Mouse (Mus musculus) ES-Bruce4 (cell line): ENCODE measurements around the gene Ttc25. TPM values are rescaled to one million over a fixed set of nuclear protein-coding genes. Genes with fewer than 3 reads are reported as not detected.

ENCODE experiments used
- H3K27ac ChIP-seq: 2 replicates; pipeline ENCODE4 v1.5.1; 2012; ENCODE audit warnings: low read length, inconsistent platforms; ENCODE audit not compliant: insufficient read depth
- H3K27me3 ChIP-seq: 2 replicates; pipeline ENCODE4 v1.6.1; 2012; ENCODE audit warnings: mild to moderate bottlenecking, low read length, inconsistent platforms; ENCODE audit not compliant: control insufficient read depth, poor library complexity, insufficient read depth, severe bottlenecking
- H3K36me3 ChIP-seq: 2 replicates; pipeline ENCODE4 v1.6.1; 2012; ENCODE audit warnings: inconsistent platforms, mild to moderate bottlenecking, low read length, moderate library complexity; ENCODE audit not compliant: control insufficient read depth, poor library complexity, insufficient read depth, severe bottlenecking
- H3K4me1 ChIP-seq: one replicate; pipeline ENCODE4 v1.8.1; 2011; ENCODE audit warnings: low read length; ENCODE audit not compliant: control insufficient read depth, insufficient read depth
- H3K4me3 ChIP-seq: 2 replicates; pipeline ENCODE4 v1.5.1; 2011; ENCODE audit warnings: low read depth, mild to moderate bottlenecking, low read length
- H3K9ac ChIP-seq: 2 replicates; pipeline ENCODE4 v1.6.1; 2012; ENCODE audit warnings: low read depth, mild to moderate bottlenecking, inconsistent platforms; ENCODE audit not compliant: poor library complexity, severe bottlenecking
- H3K9me3 ChIP-seq: replicated peaks from 2 replicates; pipeline ENCODE4 v1.6.1; 2012; ENCODE audit warnings: mild to moderate bottlenecking, low read length, inconsistent platforms; ENCODE audit not compliant: control insufficient read depth, poor library complexity, insufficient read depth, severe bottlenecking
- CTCF ChIP-seq: IDR thresholded peaks from one replicate; pipeline ENCODE4 v1.8.1; 2011; ENCODE audit warnings: low read depth, low read length
- EP300 ChIP-seq: IDR thresholded peaks from 2 replicates; pipeline ENCODE4 v1.6.1; 2011; ENCODE audit warnings: low read depth, low read length; ENCODE audit not compliant: insufficient read depth
- POLR2A ChIP-seq: IDR thresholded peaks from one replicate; pipeline ENCODE4 v1.8.1; 2011; ENCODE audit warnings: low read length; ENCODE audit not compliant: insufficient read depth
- polyA plus RNA-seq: library from polyadenylated mRNA; stranded (reverse); fragments of >200 nt; gene quantifications from 2 replicates; pipeline ENCODE4 v1.2.4, GENCODE M21; 2011; ENCODE audit warnings: low read depth; ENCODE audit not compliant: missing spikeins, insufficient read depth, insufficient read length

Gene Ttc25
- 2.5 and 3.4 TPM in 2 replicates for polyA plus RNA-seq

DNA sequence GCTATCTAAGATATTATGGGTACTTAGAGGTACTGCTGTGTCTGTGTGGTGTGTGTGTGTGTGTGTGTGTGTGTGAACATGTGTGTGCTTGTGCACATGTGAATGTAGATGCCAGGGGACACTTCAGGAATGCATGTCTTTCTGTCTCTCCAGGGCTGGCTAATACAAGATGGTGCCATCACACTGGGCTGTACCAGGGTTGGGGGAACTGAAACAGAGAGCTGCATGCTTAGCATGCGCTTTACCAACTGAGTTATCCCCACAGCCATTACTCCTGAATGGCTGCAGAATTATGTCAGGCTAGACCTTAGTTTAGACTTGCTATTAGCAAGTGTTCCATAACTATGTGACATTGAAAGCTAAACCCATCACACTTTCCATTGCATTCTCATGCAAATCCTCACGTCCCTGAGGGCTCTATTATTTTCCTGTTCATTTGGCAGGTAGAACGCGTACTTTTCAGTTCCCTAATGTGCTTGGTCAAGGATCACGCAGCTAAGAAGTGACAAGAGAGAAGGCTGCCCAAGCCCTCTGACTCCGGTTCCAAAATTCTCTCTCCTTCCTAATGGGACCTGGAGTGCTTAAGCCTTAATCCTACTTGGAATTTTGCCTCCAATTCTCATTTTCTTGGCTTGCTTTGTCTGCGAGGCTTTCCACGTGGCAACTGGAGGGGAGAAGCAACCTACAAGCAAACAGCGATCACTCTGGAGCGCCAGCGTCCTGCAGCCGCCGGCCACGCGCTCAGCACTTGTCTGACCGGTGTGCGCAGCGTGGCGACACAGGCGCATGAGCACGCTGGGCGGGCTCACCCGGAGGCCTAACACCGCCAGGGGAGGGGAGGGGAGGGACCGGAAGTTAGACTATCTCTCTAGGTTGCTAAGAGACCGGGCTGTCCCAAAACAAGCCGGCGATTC is at the start of gene Ttc25:
Gene Ttc25 (plus strand): TSS at position 776 of the 914 bp plus-strand sequence.
- Histone ChIP-seq H3K9ac (peak within 1 kb of the TSS; percentile 72), H3K27me3 (no peaks in the 10 kb centered on the region), H3K4me3 (peak within 1 kb of the TSS; percentile 67), H3K27ac (peak within 1 kb of the TSS; percentile 73), H3K9me3 (no peaks in the 10 kb centered on the region), H3K36me3 (no peaks in the 10 kb centered on the region), H3K4me1 (peaks cover 7% of the 10 kb centered on the region)
- TF ChIP-seq CTCF (no peak), POLR2A (peak; percentile 98), EP300 (peak; percentile 90; the same call in 1 of the 2 replicates)

- H3K9ac ChIP-seq: no peak overlapping the region
- no peaks in the 10 kb centered on the region for H3K27me3 ChIP-seq
- peaks cover 2% of the 10 kb centered on the region for H3K4me1 ChIP-seq
- no peak overlapping the region for H3K4me3 ChIP-seq
- H3K27ac ChIP-seq: no peak overlapping the region
- TF ChIP-seq POLR2A (no peak), EP300 (no peak), CTCF (no peak)
- H3K36me3 ChIP-seq: peaks cover 72% of the 10 kb centered on the region
- no peaks in the 10 kb centered on the region for H3K9me3 ChIP-seq
Measured at GRCm38 (mm10) chr11:100500241-100500640, 45.2 kb upstream of the Ttc25 start.

DNA sequence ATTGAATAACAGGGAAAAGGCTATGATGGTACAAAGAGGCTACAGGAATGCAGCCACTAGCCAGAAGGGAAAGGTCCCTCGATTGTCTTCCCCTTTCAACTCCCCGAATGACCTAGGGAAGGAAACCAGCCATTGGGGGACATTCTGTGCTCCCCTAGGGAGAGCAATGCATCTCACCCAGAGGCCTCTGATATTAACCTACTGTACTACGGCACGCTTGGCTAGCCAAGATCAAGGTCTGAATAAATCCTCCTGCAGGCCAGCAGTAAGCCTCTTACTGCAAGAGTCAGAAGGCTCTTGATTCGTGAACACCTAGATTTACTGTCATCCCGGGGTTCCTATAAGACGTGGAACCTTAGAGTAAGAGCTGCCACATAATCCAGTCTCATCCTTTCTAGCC is 44.8 kb upstream of the Ttc25 start:
- no peak overlapping the region for H3K27ac ChIP-seq
- H3K4me1 ChIP-seq: peaks cover 2% of the 10 kb centered on the region
- peaks cover 68% of the 10 kb centered on the region for H3K36me3 ChIP-seq
- H3K9ac ChIP-seq: no peak overlapping the region
- TF ChIP-seq POLR2A (no peak), EP300 (no peak), CTCF (no peak)
- no peaks in the 10 kb centered on the region for H3K27me3 ChIP-seq
- H3K4me3 ChIP-seq: no peak overlapping the region
- H3K9me3 ChIP-seq: no peaks in the 10 kb centered on the region

DNA sequence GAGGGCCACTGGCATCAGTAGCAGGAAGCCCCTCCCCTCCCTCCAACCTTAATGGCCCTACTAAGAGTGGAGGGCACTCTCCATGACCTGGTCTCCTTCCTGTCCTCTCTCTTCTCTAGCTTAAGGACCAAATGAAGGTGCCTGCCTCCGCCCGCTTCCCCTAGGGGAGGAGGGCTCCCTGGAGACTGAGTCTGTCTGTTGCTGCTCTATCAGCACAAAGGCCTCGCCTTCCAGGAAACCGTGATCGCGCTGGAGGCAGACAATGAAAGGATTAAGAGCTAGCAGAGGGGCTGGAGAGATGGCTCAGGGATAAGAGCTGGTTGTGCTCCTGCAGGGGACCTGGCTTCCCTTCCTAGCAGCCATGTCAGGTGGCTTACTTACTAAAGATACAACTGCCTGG is 44.1 kb upstream of the Ttc25 start:
- no peaks in the 10 kb centered on the region for H3K9me3 ChIP-seq
- H3K9ac ChIP-seq: no peak overlapping the region
- peak overlapping the region; percentile 12 for H3K27ac ChIP-seq
- TF ChIP-seq EP300 (0 out of 2 replicates have a peak, but pooled peaks have one; percentile 26), CTCF (no peak), POLR2A (no peak)
- no peak overlapping the region for H3K4me3 ChIP-seq
- peaks cover 2% of the 10 kb centered on the region for H3K4me1 ChIP-seq
- no peaks in the 10 kb centered on the region for H3K27me3 ChIP-seq
- peaks cover 62% of the 10 kb centered on the region for H3K36me3 ChIP-seq

GRCm38 (mm10) chr11:100504990-100505660 is 40.3 kb upstream of the Ttc25 start:
- Histone ChIP-seq H3K36me3 (peaks cover 48% of the 10 kb centered on the region), H3K27me3 (no peaks in the 10 kb centered on the region), H3K4me3 (no peak overlapping the region)

More at GRCm38 (mm10) chr11:100504990-100505660, 40.3 kb upstream of the Ttc25 start:
- no peak overlapping the region for H3K27ac ChIP-seq
- peaks cover 2% of the 10 kb centered on the region for H3K4me1 ChIP-seq
- no peak overlapping the region for H3K9ac ChIP-seq
- H3K9me3 ChIP-seq: no peaks in the 10 kb centered on the region
- TF ChIP-seq POLR2A: no peak
